Mouse (Mus musculus): ENCODE results near the gene Slit3.

Slit3 gene

GRCm38 (mm10) chr11:35196777-35197176 lies 75.8 kb downstream of the Slit3 start:
- no peak for DNase-seq (ENCODE audit: low spot score in 2 of 2)

- DNase-seq (ENCODE audit: low spot score in 2 of 2): no peak
Measured at GRCm38 (mm10) chr11:35198537-35199088, 77.6 kb downstream of the Slit3 start.

GRCm38 (mm10) chr11:35202332-35202731 lies 81.3 kb downstream of the Slit3 start:
- no peak for DNase-seq (ENCODE audit: low spot score in 2 of 2)

GRCm38 (mm10) chr11:35203673-35204072 lies 82.6 kb downstream of the Slit3 start:
- DNase-seq (ENCODE audit: low spot score in 2 of 2): no peak

- DNase-seq (ENCODE audit: low spot score in 2 of 2): no peak
Measured at GRCm38 (mm10) chr11:35204084-35204483, 83.1 kb downstream of the Slit3 start.

GRCm38 (mm10) chr11:35210728-35211682 lies 90.0 kb downstream of the Slit3 start:
- DNase-seq (ENCODE audit: low spot score in 2 of 2): no peak

- DNase-seq (ENCODE audit: low spot score in 2 of 2): no peak
Measured at GRCm38 (mm10) chr11:35224025-35224424, 103.0 kb downstream of the Slit3 start.

GRCm38 (mm10) chr11:35231361-35232090 lies 110.5 kb downstream of the Slit3 start:
- DNase-seq (ENCODE audit: low spot score in 2 of 2): no peak

- no peak for DNase-seq (ENCODE audit: low spot score in 2 of 2)
Measured at GRCm38 (mm10) chr11:35232321-35232720, 111.3 kb downstream of the Slit3 start.

GRCm38 (mm10) chr11:35241379-35241778 lies 120.4 kb downstream of the Slit3 start:
- no peak for DNase-seq (ENCODE audit: low spot score in 2 of 2)

- DNase-seq (ENCODE audit: low spot score in 2 of 2): no peak
Measured at GRCm38 (mm10) chr11:35243597-35243996, 122.6 kb downstream of the Slit3 start.

- no peak for DNase-seq (ENCODE audit: low spot score in 2 of 2)
Measured at GRCm38 (mm10) chr11:35244526-35244925, 123.5 kb downstream of the Slit3 start.

- DNase-seq (ENCODE audit: low spot score in 2 of 2): no peak
Measured at GRCm38 (mm10) chr11:35246623-35247022, 125.6 kb downstream of the Slit3 start.

GRCm38 (mm10) chr11:35248088-35248487 lies 127.1 kb downstream of the Slit3 start:
- no peak for DNase-seq (ENCODE audit: low spot score in 2 of 2)

- no peak for DNase-seq (ENCODE audit: low spot score in 2 of 2)
Measured at GRCm38 (mm10) chr11:35250871-35251418, 129.9 kb downstream of the Slit3 start.

GRCm38 (mm10) chr11:35251910-35252309 lies 130.9 kb downstream of the Slit3 start:
- no peak for DNase-seq (ENCODE audit: low spot score in 2 of 2)

- DNase-seq (ENCODE audit: low spot score in 2 of 2): no peak
Measured at GRCm38 (mm10) chr11:35257351-35257750, 136.3 kb downstream of the Slit3 start.

GRCm38 (mm10) chr11:35261562-35262087 lies 140.6 kb downstream of the Slit3 start:
- no peak for DNase-seq (ENCODE audit: low spot score in 2 of 2)

GRCm38 (mm10) chr11:35262289-35262941 lies 141.4 kb downstream of the Slit3 start:
- no peak for DNase-seq (ENCODE audit: low spot score in 2 of 2)

- DNase-seq (ENCODE audit: low spot score in 2 of 2): no peak
Measured at GRCm38 (mm10) chr11:35264749-35265148, 143.7 kb downstream of the Slit3 start.

- no peak for DNase-seq (ENCODE audit: low spot score in 2 of 2)
Measured at GRCm38 (mm10) chr11:35270396-35270795, 149.4 kb downstream of the Slit3 start.

All from natural killer cell, adult 2 months (primary cell).